ENCODE assay signal across 14 mouse cellular contexts in the genomic region with DNA sequence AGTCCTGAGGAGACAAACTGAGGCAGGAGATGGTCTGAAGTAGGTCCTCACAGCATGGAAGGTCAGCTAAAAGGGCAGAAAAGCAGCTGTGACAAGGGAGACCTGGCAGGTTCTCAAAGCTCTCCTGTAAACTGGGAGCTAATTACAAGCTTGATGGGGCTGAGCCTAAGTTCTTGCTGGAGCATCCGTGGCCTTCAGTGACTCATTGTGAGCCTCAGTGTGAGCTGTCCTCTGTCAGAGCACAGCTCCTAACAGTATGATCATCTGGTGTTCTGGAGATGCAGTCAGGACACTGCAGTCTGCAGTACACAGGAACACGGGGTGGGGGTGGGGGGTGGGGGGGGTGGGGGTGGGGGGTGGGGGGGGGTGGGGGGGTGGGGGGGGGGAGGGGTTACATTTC. TPM values are rescaled to one million over a fixed set of nuclear protein-coding genes. Genes with fewer than 3 reads are reported as not detected.
DNase-seq lines count a peak whose midpoint lies in the region; ATAC-seq and TF ChIP-seq lines count a peak whose summit lies in the region.
"Had no signal": no experiment of that assay in that cellular context is flagged by ENCODE, and none has a peak within 500 bp of the region (broad histone marks: within the 10 kb centered on the region; RNA-seq: fewer than 3 reads in every experiment).

No protein-coding gene starts in this region.

- H3K4me2 ChIP-seq in heart, postnatal 0 days (ENCODE audit: low read depth, low read length): no peak overlapping the region
- H3K4me2 ChIP-seq: liver, embryonic 13.5 days had no signal

- no peak overlapping the region for H3K9ac ChIP-seq in heart, postnatal 0 days (replicated peaks; ENCODE audit: low read depth, low read length)
- H3K9ac ChIP-seq: liver, embryonic 13.5 days had no signal

- ATAC-seq in heart, postnatal 0 days (ENCODE audit: insufficient read depth, low read depth): 0 out of 2 replicates have a peak, but pooled peaks have one; percentile 41
- ATAC-seq: activated CD4-positive, CD25-positive, alpha-beta regulatory T cell, adult 4 months had no signal

- no peak overlapping the region for H3K27ac ChIP-seq in heart, postnatal 0 days (ENCODE audit: low read depth)
- H3K27ac ChIP-seq in olfactory bulb, adult 2 months (ENCODE audit: insufficient read depth, low read depth, low read length): 0 out of 2 replicates have a peak overlapping the region, but pooled peaks have one; percentile 10
- H3K27ac ChIP-seq: heart, embryonic 10.5 days; liver, embryonic 13.5 days had no signal

- peak; percentile 70 to 72 for DNase-seq in adrenal gland, adult (ENCODE audit: inconsistent age in 2 of 2, low spot score in 1 of 2)
- DNase-seq in adrenal gland, postnatal 10 days: no peak
- DNase-seq in heart, postnatal 0 days (ENCODE audit: low spot score): peak; percentile 4
- DNase-seq in heart, adult 18-20 months: no peak
- peak; percentile 60 for DNase-seq in NIH3T3 (ENCODE audit: low read depth)
- no peak for DNase-seq in thymus, postnatal 0 days (ENCODE audit: low spot score)
- DNase-seq in cerebellum, adult 18-20 months: no peak
- DNase-seq: heart, postnatal 4 days; kidney, adult 8-10 months; liver, embryonic 13.5 days had no signal

- H3K9me3 ChIP-seq in heart, postnatal 0 days (replicated peaks; ENCODE audit: control insufficient read depth, low read length): no peaks in the 10 kb centered on the region
- H3K9me3 ChIP-seq: G1E; heart, embryonic 10.5 days; liver, embryonic 13.5 days had no signal

- TF ChIP-seq EP300 in heart, postnatal 0 days (IDR thresholded peaks at IDR 0.05; ENCODE audit: low read depth): no peak

- no peak for TF ChIP-seq CTCF in heart, postnatal 0 days (IDR thresholded peaks at IDR 0.05; ENCODE audit: low read depth)
- no peak for TF ChIP-seq CTCF in olfactory bulb, adult 2 months (IDR thresholded peaks at IDR 0.05; ENCODE audit: insufficient read depth, low read depth, low read length)

- H3K36me3 ChIP-seq in heart, postnatal 0 days (replicated peaks; ENCODE audit: control insufficient read depth, insufficient read depth, low read length): no peaks in the 10 kb centered on the region
- H3K36me3 ChIP-seq: G1E had no signal

- H3K27me3 ChIP-seq in heart, postnatal 0 days (ENCODE audit: control insufficient read depth, insufficient read depth, low read length): no peaks in the 10 kb centered on the region
- H3K27me3 ChIP-seq: liver, embryonic 13.5 days had no signal

- H3K4me1 ChIP-seq in heart, postnatal 0 days (ENCODE audit: control insufficient read depth, insufficient read depth): no peaks in the 10 kb centered on the region
- H3K4me1 ChIP-seq in olfactory bulb, adult 2 months (ENCODE audit: control insufficient read depth, insufficient read depth, low read length): peaks cover 14% of the 10 kb centered on the region
- H3K4me1 ChIP-seq: liver, embryonic 13.5 days had no signal

- TF ChIP-seq POLR2A in olfactory bulb, adult 2 months (IDR thresholded peaks at IDR 0.05; ENCODE audit: insufficient read depth, low read depth, low read length): no peak

- WGBS in heart, postnatal 0 days: 31% methylated on average over 2 of the region's 2 CpGs
- WGBS in olfactory bulb, adult 2 months: 4% methylated on average over 2 of the region's 2 CpGs

- H3K4me3 ChIP-seq in heart, postnatal 0 days (ENCODE audit: low read depth, low read length): no peak overlapping the region
- H3K4me3 ChIP-seq in olfactory bulb, adult 2 months (ENCODE audit: insufficient read depth, low read depth, low read length): no peak overlapping the region
- H3K4me3 ChIP-seq: heart, embryonic 10.5 days; liver, embryonic 13.5 days had no signal

RNA-seq across cellular contexts. Expression of gene Kmt2e, which starts 32.2 kb away (rescaled TPM):
- 10 to 100 TPM; 60.4 to 77.0 TPM for total RNA-seq in adrenal gland, postnatal 10 days (2021)
- total RNA-seq in heart, postnatal 0 days (2014; rRNA removed; ENCODE audit: low replicate concordance): 31.4 and 34.5 TPM in 2 replicates
- 55.0 and 55.4 TPM in 2 replicates for polyA plus RNA-seq in heart, postnatal 0 days (2015; fragmentation: Nextera tagmentation; extraction: Ambion mirVana)
- total RNA-seq in heart, adult 18-20 months (2021): 10 to 100 TPM; 40.6 to 45.0 TPM
- 94.8 and 315 TPM in 2 replicates for polyA plus RNA-seq in olfactory bulb, adult 2 months (2012; ENCODE audit: insufficient read depth, insufficient read length, low replicate concordance, missing spikeins)
- 84.6 and 111 TPM in 2 replicates for polyA plus RNA-seq in thymus, postnatal 0 days (2015; fragmentation: Nextera tagmentation; extraction: Ambion mirVana)

Comparison
In these comparisons a context has a peak if more than half of its experiments do, and no peak if none do; other contexts are left out.
1. DNase-seq: peak in adrenal gland, adult (2 of 2), heart, postnatal 0 days (single experiment) and NIH3T3 (single experiment); none in adrenal gland, postnatal 10 days (single experiment), heart, adult 18-20 months (0 of 2), thymus, postnatal 0 days (single experiment) and cerebellum, adult 18-20 months (0 of 2).